Mouse (Mus musculus): ENCODE data around the gene Slc17a7. TPM values are rescaled to one million over a fixed set of nuclear protein-coding genes. Genes with fewer than 3 reads are reported as not detected.
A peak's percentile ranks its signal among the peaks of the same experiment; 100 is the strongest.
"Not testable (repeated sequence)": the region's sequence is repeated elsewhere in the genome, so short reads cannot be mapped to it uniquely, and the experiment has no call there.

Gene Slc17a7
- polyA plus RNA-seq, 1 experiment from 2014 or later, result 3.6 TPM

- Histone ChIP-seq H3K9me3 (ENCODE audit: control insufficient read depth, low read length) (no peaks in the 10 kb centered on the region), H3K27ac (ENCODE audit: low read depth, low read length) (peak within 1 kb of the TSS; percentile 93), H3K36me3 (ENCODE audit: control insufficient read depth, insufficient read depth, low read length) (peaks cover 40% of the 10 kb centered on the region), H3K27me3 (ENCODE audit: control insufficient read depth, insufficient read depth, low read length) (no peaks in the 10 kb centered on the region), H3K4me2 (ENCODE audit: low read depth, low read length, severe bottlenecking) (peak within 1 kb of the TSS; percentile 76), H3K9ac (ENCODE audit: low read length) (peak within 1 kb of the TSS; percentile 99), H3K4me1 (replicated peaks; ENCODE audit: control insufficient read depth, insufficient read depth, low read length) (peaks cover 28% of the 10 kb centered on the region), H3K4me3 (ENCODE audit: low read depth, low read length) (peak within 1 kb of the TSS; percentile 87)
- DNase-seq (ENCODE audit: low spot score) (peak; percentile 99), ATAC-seq (replicated peaks; ENCODE audit: low FRiP score) (peak; percentile 81)
- under 1% methylated on average over 59 of the region's 59 CpGs for WGBS
These were observed 39.3 kb upstream of the Slc17a7 start, which contains the start of gene Rps11 for GRCm38 (mm10) chr7:45124224-45125143. Gene Rps11, minus strand, starts transcription at chr7:45124439.

GRCm38 (mm10) chr7:45125144-45125600 is 38.6 kb upstream of the Slc17a7 start:
- H3K9me3 ChIP-seq (ENCODE audit: control insufficient read depth, low read length), result no peaks in the 10 kb centered on the region
- peaks cover 36% of the 10 kb centered on the region for H3K36me3 ChIP-seq (ENCODE audit: control insufficient read depth, insufficient read depth, low read length)
- DNase-seq (ENCODE audit: low spot score) (peak; percentile 68), ATAC-seq (replicated peaks; ENCODE audit: low FRiP score) (no peak)
- no peak overlapping the region; the same call in 1 of the 2 replicates for H3K9ac ChIP-seq (ENCODE audit: low read length)
- H3K27ac ChIP-seq (ENCODE audit: low read depth, low read length), result peak overlapping the region; percentile 93; the same call in 1 of the 2 replicates
- no peaks in the 10 kb centered on the region for H3K27me3 ChIP-seq (ENCODE audit: control insufficient read depth, insufficient read depth, low read length)
- H3K4me1 ChIP-seq (replicated peaks; ENCODE audit: control insufficient read depth, insufficient read depth, low read length), result peaks cover 32% of the 10 kb centered on the region
- peak overlapping the region; percentile 53 for H3K4me2 ChIP-seq (ENCODE audit: low read depth, low read length, severe bottlenecking)
- H3K4me3 ChIP-seq (ENCODE audit: low read depth, low read length), result no peak overlapping the region
- 18% methylated on average over 7 of the region's 7 CpGs for WGBS

- Histone ChIP-seq H3K4me1 (replicated peaks; ENCODE audit: control insufficient read depth, insufficient read depth, low read length) (peaks cover 32% of the 10 kb centered on the region), H3K27ac (ENCODE audit: low read depth, low read length) (peak overlapping the region; percentile 93; the same call in 1 of the 2 replicates), H3K36me3 (ENCODE audit: control insufficient read depth, insufficient read depth, low read length) (peaks cover 31% of the 10 kb centered on the region)
- not testable (repeated sequence) for H3K9me3 ChIP-seq (ENCODE audit: control insufficient read depth, low read length); H3K9ac ChIP-seq (ENCODE audit: low read length); ATAC-seq (replicated peaks; ENCODE audit: low FRiP score); H3K27me3 ChIP-seq (ENCODE audit: control insufficient read depth, insufficient read depth, low read length); DNase-seq (ENCODE audit: low spot score); H3K4me2 ChIP-seq (ENCODE audit: low read depth, low read length, severe bottlenecking); H3K4me3 ChIP-seq (ENCODE audit: low read depth, low read length)
- WGBS, result 65% methylated on average over 5 of the region's 5 CpGs
These were observed 38.1 kb upstream of the Slc17a7 start for GRCm38 (mm10) chr7:45125649-45126048.

- Histone ChIP-seq H3K4me2 (ENCODE audit: low read depth, low read length, severe bottlenecking) (peak overlapping the region; percentile 97), H3K27ac (ENCODE audit: low read depth, low read length) (peak overlapping the region; percentile 88), H3K9ac (ENCODE audit: low read length) (peak overlapping the region; percentile 100), H3K4me3 (ENCODE audit: low read depth, low read length) (peak overlapping the region; percentile 97), H3K27me3 (ENCODE audit: control insufficient read depth, insufficient read depth, low read length) (no peaks in the 10 kb centered on the region), H3K4me1 (replicated peaks; ENCODE audit: control insufficient read depth, insufficient read depth, low read length) (peaks cover 32% of the 10 kb centered on the region), H3K9me3 (ENCODE audit: control insufficient read depth, low read length) (no peaks in the 10 kb centered on the region), H3K36me3 (ENCODE audit: control insufficient read depth, insufficient read depth, low read length) (peaks cover 25% of the 10 kb centered on the region)
- WGBS, result 78% methylated on average over 17 of the region's 17 CpGs
- DNase-seq (ENCODE audit: low spot score), result peak; percentile 63
- ATAC-seq (replicated peaks; ENCODE audit: low FRiP score), result no peak
These were observed 37.5 kb upstream of the Slc17a7 start for GRCm38 (mm10) chr7:45126147-45126843.

- H3K9me3 ChIP-seq (ENCODE audit: control insufficient read depth, low read length), result no peaks in the 10 kb centered on the region
- peak overlapping the region; percentile 100 for H3K9ac ChIP-seq (ENCODE audit: low read length)
- H3K27ac ChIP-seq (ENCODE audit: low read depth, low read length), result peak overlapping the region; percentile 88
- H3K36me3 ChIP-seq (ENCODE audit: control insufficient read depth, insufficient read depth, low read length), result peaks cover 17% of the 10 kb centered on the region
- DNase-seq (ENCODE audit: low spot score), result no peak
- H3K4me1 ChIP-seq (replicated peaks; ENCODE audit: control insufficient read depth, insufficient read depth, low read length), result peaks cover 30% of the 10 kb centered on the region
- peak overlapping the region; percentile 97 for H3K4me2 ChIP-seq (ENCODE audit: low read depth, low read length, severe bottlenecking)
- peak overlapping the region; percentile 97 for H3K4me3 ChIP-seq (ENCODE audit: low read depth, low read length)
- ATAC-seq (replicated peaks; ENCODE audit: low FRiP score), result no peak
- WGBS, result 54% methylated on average over 21 of the region's 21 CpGs
- H3K27me3 ChIP-seq (ENCODE audit: control insufficient read depth, insufficient read depth, low read length), result no peaks in the 10 kb centered on the region
These were observed 36.7 kb upstream of the Slc17a7 start for GRCm38 (mm10) chr7:45126844-45127699.

GRCm38 (mm10) chr7:45127700-45128224 is 36.0 kb upstream of the Slc17a7 start:
- peaks cover 13% of the 10 kb centered on the region for H3K36me3 ChIP-seq (ENCODE audit: control insufficient read depth, insufficient read depth, low read length)
- H3K27me3 ChIP-seq (ENCODE audit: control insufficient read depth, insufficient read depth, low read length), result no peaks in the 10 kb centered on the region
- DNase-seq (ENCODE audit: low spot score), result no peak
- no peak for ATAC-seq (replicated peaks; ENCODE audit: low FRiP score)
- peak overlapping the region; percentile 88 for H3K27ac ChIP-seq (ENCODE audit: low read depth, low read length)
- H3K4me3 ChIP-seq (ENCODE audit: low read depth, low read length), result peak overlapping the region; percentile 97
- H3K4me2 ChIP-seq (ENCODE audit: low read depth, low read length, severe bottlenecking), result peak overlapping the region; percentile 97
- under 1% methylated on average over 6 of the region's 6 CpGs for WGBS
- no peaks in the 10 kb centered on the region for H3K9me3 ChIP-seq (ENCODE audit: control insufficient read depth, low read length)
- H3K4me1 ChIP-seq (replicated peaks; ENCODE audit: control insufficient read depth, insufficient read depth, low read length), result peaks cover 28% of the 10 kb centered on the region
- H3K9ac ChIP-seq (ENCODE audit: low read length), result peak overlapping the region; percentile 100

GRCm38 (mm10) chr7:45128624-45129246 is 35.0 kb upstream of the Slc17a7 start, which contains the start of gene Rpl13a:
Gene Rpl13a, minus strand, starts transcription at chr7:45128761.
- Histone ChIP-seq H3K27ac (ENCODE audit: low read depth, low read length) (peak within 1 kb of the TSS; percentile 90), H3K4me3 (ENCODE audit: low read depth, low read length) (peak within 1 kb of the TSS; percentile 97), H3K36me3 (ENCODE audit: control insufficient read depth, insufficient read depth, low read length) (peaks cover 9% of the 10 kb centered on the region), H3K9ac (ENCODE audit: low read length) (peak within 1 kb of the TSS; percentile 100), H3K9me3 (ENCODE audit: control insufficient read depth, low read length) (no peaks in the 10 kb centered on the region), H3K4me2 (ENCODE audit: low read depth, low read length, severe bottlenecking) (peak within 1 kb of the TSS; percentile 97), H3K4me1 (replicated peaks; ENCODE audit: control insufficient read depth, insufficient read depth, low read length) (peaks cover 22% of the 10 kb centered on the region), H3K27me3 (ENCODE audit: control insufficient read depth, insufficient read depth, low read length) (no peaks in the 10 kb centered on the region)
- WGBS, result 0% methylated on average over 48 of the region's 48 CpGs
- ATAC-seq (replicated peaks; ENCODE audit: low FRiP score) (peak; percentile 93), DNase-seq (ENCODE audit: low spot score) (peak; percentile 99)

All from forebrain, embryonic 11.5 days (tissue).